Mouse (Mus musculus): ENCODE results near the gene Vangl1.

GRCm38 (mm10) chr3:102249401-102249991 lies 45.0 kb upstream of the Vangl1 start:
- TF ChIP-seq CTCF (IDR thresholded peaks at IDR 0.05; ENCODE audit: low read depth) (peak; percentile 64), EP300 (IDR thresholded peaks at IDR 0.05; ENCODE audit: low read depth) (no peak)

Data from liver, embryonic 14.5 days (tissue).